Mouse (Mus musculus) hindbrain, embryonic 11.5 days (tissue): ENCODE data around the gene Fyn. TPM values are rescaled to one million over a fixed set of nuclear protein-coding genes. Genes with fewer than 3 reads are reported as not detected.

Experiments
- ATAC-seq: fragments of 200-750 bp; cut with Nextera tagmentation; 2 replicates; pipeline ENCODE4 v1.8.0; 2017; ENCODE audit warnings: mild to moderate bottlenecking, moderate TSS enrichment, moderate library complexity; ENCODE audit not compliant: low FRiP score
- DNase-seq: peaks from one replicate; pipeline ENCODE4 v3.0.0-alpha.2; 2015; ENCODE audit warnings: low spot score
- H3K27ac ChIP-seq: fragments of 300-500 bp; sonication (generic); 2 replicates; pipeline ENCODE4 v1.5.1; 2014; ENCODE audit warnings: mild to moderate bottlenecking, low read depth, low read length
- H3K27me3 ChIP-seq: fragments of 300-500 bp; sonication (generic); 2 replicates; pipeline ENCODE4 v1.6.1; 2014; ENCODE audit warnings: mild to moderate bottlenecking, low read length, moderate library complexity, mixed read lengths; ENCODE audit not compliant: control insufficient read depth, insufficient read depth
- H3K36me3 ChIP-seq: fragments of 300-500 bp; sonication (generic); 2 replicates; pipeline ENCODE4 v1.6.1; 2014; ENCODE audit warnings: mild to moderate bottlenecking, low read length, moderate library complexity, mixed read lengths; ENCODE audit not compliant: control insufficient read depth, insufficient read depth
- H3K4me1 ChIP-seq: fragments of 300-500 bp; sonication (generic); replicated peaks from 2 replicates; pipeline ENCODE4 v1.6.1; 2014; ENCODE audit warnings: low read length, mixed read lengths; ENCODE audit not compliant: control insufficient read depth, insufficient read depth
- H3K4me2 ChIP-seq: fragments of 300-500 bp; sonication (generic); replicated peaks from 2 replicates; pipeline ENCODE4 v1.6.1; 2014; ENCODE audit warnings: mild to moderate bottlenecking, low read depth, low read length
- H3K4me3 ChIP-seq: fragments of 300-500 bp; sonication (generic); 2 replicates; pipeline ENCODE4 v1.5.1; 2014; ENCODE audit warnings: low read depth, low read length
- H3K9ac ChIP-seq: fragments of 300-500 bp; sonication (generic); 2 replicates; pipeline ENCODE4 v1.6.1; 2014; ENCODE audit warnings: low read depth, low read length
- H3K9me3 ChIP-seq: fragments of 300-500 bp; sonication (generic); 2 replicates; pipeline ENCODE4 v1.6.1; 2016; ENCODE audit warnings: low read length; ENCODE audit not compliant: control insufficient read depth
- WGBS: fragments of 180-500 bp; shearing (Covaris S2); extraction: QIAGEN DNeasy Blood & Tissue Kit; methylation state at CpG from one replicate; pipeline ENCODE4 v1.1.7; 2014; 5-methylcytosine and 5-hydroxymethylcytosine counted together
- polyA plus RNA-seq: library from polyadenylated mRNA; unstranded; fragments of >200 nt; fragmentation: Nextera tagmentation; extraction: Ambion mirVana; gene quantifications from 2 replicates; pipeline ENCODE4 v1.2.1, GENCODE M21; 2014

Fyn gene
- polyA plus RNA-seq, 1 experiment from 2014 or later, result 51.1 TPM

DNA sequence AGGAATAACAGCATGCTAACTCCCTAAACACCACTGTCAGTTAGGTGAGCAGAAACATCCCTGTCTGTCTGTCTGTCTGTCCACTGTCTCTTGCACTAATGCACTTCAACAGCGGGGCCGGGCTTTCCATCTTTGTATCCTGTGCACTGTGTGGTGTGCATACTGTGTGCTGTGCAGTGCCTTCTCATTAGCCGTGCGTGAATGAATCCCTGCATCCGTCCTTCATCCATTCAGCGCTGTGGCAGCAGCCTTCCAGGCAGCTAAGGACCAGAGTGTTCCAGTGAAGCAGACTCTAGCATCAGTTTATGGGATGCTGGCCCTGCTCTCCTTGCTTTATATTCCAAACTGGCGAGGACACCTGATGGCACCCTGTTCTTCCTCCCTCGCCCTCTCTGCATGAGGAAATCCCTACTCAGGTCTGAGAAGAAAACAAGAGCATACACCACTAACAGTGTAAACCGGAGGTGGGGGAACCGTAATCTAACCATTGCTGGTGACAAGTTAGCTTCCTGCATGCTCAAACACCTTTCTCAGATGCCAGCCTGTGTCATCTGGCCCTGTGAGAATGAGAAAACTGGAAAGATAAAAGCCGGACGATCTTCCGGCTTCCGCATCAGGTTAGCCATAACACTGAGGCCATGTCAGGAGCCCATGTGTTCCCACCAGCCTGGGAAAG lies 119.2 kb downstream of the Fyn start:
- Histone ChIP-seq H3K9me3 (no peaks in the 10 kb centered on the region), H3K4me3 (no peak overlapping the region)

DNA sequence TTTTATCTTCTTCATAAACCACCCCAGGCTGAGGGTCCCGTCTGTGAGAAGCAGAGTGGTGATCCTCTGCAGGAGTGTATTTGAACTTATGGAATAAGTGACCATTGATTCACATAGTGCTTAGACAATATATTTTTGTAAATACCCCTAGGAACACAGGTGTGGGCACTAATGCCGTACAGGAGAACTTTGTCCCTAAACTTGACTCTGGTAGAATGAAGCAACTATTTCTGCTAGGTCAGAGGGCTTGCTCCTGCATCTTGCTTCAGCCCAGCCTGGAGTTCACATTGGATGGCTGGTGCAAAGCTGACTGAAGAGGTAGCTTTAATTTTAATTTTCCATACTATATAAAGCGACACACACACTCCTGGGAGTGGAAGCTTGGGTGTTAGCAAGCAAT lies 119.9 kb downstream of the Fyn start:
- no peak overlapping the region for H3K9ac ChIP-seq
- peaks cover 16% of the 10 kb centered on the region for H3K4me1 ChIP-seq
- no peak for ATAC-seq
- no peak overlapping the region for H3K27ac ChIP-seq
- no peak for DNase-seq
- no peaks in the 10 kb centered on the region for H3K36me3 ChIP-seq
- H3K9me3 ChIP-seq, result no peaks in the 10 kb centered on the region
- no peaks in the 10 kb centered on the region for H3K27me3 ChIP-seq
- H3K4me3 ChIP-seq, result no peak overlapping the region
- no peak overlapping the region for H3K4me2 ChIP-seq
- WGBS, result 83% methylated on average over 3 of the region's 3 CpGs

More for the DNA sequence above, 119.2 kb downstream of the Fyn start:
- WGBS, result 77% methylated on average over 14 of the region's 14 CpGs
- Histone ChIP-seq H3K27ac (no peak overlapping the region), H3K4me1 (peaks cover 16% of the 10 kb centered on the region), H3K9ac (no peak overlapping the region), H3K27me3 (no peaks in the 10 kb centered on the region), H3K4me2 (no peak overlapping the region), H3K36me3 (0 out of 2 replicates have a peak, but pooled peaks cover 2% of the 10 kb centered on the region)
- no peak for ATAC-seq
- no peak for DNase-seq

DNA sequence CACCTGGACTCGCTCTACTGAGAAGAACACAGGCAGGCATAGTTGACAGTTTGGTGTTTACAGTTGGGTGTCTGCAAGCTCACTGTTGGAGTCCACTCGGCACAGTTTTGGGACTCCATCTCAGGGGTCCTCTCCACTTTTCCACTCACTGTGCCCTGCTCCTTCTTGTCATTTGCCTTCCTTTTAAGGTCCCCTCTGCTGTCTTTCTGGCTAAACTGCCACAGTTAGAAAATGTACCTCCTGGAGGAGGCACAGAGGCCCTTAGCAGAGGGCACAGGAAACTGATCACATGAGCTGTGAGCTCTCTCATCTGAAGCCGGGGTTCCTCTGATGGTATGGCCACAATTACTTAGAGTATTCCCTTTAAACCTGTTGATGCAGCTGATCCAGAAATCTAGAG lies 120.3 kb downstream of the Fyn start:
- no peak for ATAC-seq
- no peak for DNase-seq
- Histone ChIP-seq H3K4me3 (no peak overlapping the region), H3K9me3 (no peaks in the 10 kb centered on the region), H3K27me3 (no peaks in the 10 kb centered on the region), H3K27ac (no peak overlapping the region), H3K4me1 (peaks cover 16% of the 10 kb centered on the region), H3K36me3 (no peaks in the 10 kb centered on the region), H3K4me2 (no peak overlapping the region), H3K9ac (no peak overlapping the region)
- 84% methylated on average over 3 of the region's 3 CpGs for WGBS

DNA sequence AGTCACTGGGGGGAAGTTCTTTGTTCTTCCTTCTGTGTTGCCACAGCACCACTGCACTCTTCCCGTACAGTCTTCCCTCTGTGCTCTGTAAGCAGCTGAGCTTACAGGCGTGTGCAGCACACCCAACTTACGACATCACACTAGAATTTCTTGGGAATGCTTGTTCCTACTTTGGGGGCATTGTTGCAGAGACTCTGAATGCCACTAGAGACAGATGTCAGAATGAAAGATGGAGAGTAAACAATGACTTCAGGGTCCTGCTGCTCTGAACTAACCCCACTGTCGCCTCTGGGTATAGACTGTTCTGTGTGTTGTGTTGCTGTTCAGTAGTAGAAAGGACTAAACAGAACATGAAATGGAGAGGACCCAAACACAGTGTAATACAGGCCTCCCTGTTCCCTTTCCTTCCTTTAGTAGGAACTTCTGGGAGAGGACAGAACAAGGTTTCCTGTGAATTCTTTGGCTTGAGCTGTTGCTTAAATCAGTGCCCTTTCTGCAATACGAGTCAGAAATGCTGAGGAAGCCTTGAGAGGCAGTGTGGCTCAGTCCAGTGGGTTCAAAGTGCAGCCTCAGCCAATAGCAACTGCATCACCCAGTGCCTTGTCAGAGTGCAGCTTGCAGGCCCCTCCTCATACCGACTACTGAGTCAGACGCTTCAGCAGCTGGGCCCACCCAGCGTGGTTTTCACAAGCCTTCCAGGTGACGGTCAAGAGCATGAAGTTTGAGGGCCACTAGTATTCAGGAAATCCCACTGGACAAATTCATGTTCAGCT lies 121.9 kb downstream of the Fyn start:
- Histone ChIP-seq H3K4me3 (no peak overlapping the region), H3K27ac (peak overlapping the region; percentile 20; the same call in 1 of the 2 replicates), H3K9ac (no peak overlapping the region), H3K4me1 (0 out of 2 replicates have a peak, but pooled peaks cover 8% of the 10 kb centered on the region), H3K27me3 (no peaks in the 10 kb centered on the region), H3K36me3 (no peaks in the 10 kb centered on the region), H3K9me3 (no peaks in the 10 kb centered on the region), H3K4me2 (no peak overlapping the region)
- no peak for DNase-seq
- ATAC-seq, result 0 out of 2 replicates have a peak, but pooled peaks have one; percentile 25
- 59% methylated on average over 9 of the region's 9 CpGs for WGBS

DNA sequence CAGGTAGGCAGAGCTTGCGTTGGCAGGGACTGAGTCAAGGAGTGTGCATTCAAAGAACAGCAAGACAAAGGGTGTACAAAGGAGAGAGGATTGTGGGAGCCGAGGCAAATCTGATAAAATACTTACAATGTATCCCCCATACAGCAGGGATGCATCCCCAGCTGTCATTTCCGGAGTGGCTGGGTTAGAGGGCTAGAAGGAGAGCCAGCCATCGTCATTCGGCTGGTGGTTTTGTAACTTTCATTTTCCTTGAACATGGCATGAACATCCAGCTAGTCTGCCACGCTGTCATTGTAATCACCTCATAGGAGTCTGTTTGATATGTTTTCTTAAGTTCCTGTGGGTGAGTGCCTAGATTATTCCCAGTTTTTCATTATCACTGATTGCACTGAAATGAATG lies 123.5 kb downstream of the Fyn start:
- Histone ChIP-seq H3K36me3 (no peaks in the 10 kb centered on the region), H3K9me3 (no peaks in the 10 kb centered on the region), H3K27me3 (no peaks in the 10 kb centered on the region), H3K4me1 (0 out of 2 replicates have a peak, but pooled peaks cover 8% of the 10 kb centered on the region), H3K27ac (no peak overlapping the region), H3K4me3 (no peak overlapping the region), H3K9ac (no peak overlapping the region), H3K4me2 (no peak overlapping the region)
- ATAC-seq (no peak), DNase-seq (no peak)
- 91% methylated on average over 6 of the region's 6 CpGs for WGBS

DNA sequence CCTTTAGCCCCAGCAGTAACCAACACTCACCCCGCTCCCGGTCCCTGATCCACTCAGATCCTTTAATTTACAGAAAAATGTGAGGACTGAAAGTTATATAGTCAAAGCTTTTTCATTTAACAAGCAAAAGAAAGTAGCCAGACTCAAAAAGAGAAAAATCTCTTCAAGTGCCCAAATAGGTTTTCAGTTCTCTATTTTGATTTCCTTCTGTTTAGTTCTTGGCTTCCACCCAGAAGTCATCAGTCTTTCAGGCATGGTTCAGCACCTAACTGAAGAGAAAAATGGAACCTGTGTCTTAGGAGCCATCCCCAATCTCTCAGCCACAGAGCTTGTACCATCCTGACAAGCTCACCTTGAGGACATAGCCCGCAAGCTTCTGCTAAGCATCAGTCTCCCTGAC lies 124.4 kb downstream of the Fyn start:
- DNase-seq (no peak), ATAC-seq (no peak)
- no peak overlapping the region for H3K4me2 ChIP-seq
- no peak overlapping the region for H3K9ac ChIP-seq
- no peaks in the 10 kb centered on the region for H3K9me3 ChIP-seq
- H3K27me3 ChIP-seq, result no peaks in the 10 kb centered on the region
- WGBS, result 94% methylated on average over 3 of the region's 3 CpGs
- no peak overlapping the region for H3K27ac ChIP-seq
- no peaks in the 10 kb centered on the region for H3K36me3 ChIP-seq
- H3K4me1 ChIP-seq, result 0 out of 2 replicates have a peak, but pooled peaks cover 4% of the 10 kb centered on the region
- no peak overlapping the region for H3K4me3 ChIP-seq

DNA sequence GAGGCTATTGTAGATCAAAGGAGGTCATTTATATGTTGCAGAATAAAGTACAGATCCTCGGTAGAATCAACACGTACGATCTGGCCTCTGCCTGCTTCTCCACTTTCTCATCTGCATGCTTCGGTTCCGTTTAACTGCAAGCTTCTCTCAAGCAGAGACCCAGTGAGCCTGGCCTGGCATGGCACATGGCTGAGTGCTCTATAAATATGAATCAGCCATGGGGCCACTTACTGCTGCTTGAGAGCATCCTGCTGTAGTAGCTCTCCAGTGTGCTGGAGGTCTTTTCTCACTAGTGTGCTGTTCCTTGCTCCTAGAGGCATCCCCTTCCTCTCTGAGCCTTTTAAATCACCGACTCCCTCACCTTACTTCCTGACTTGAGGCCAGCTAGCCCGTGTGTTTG lies 130.0 kb downstream of the Fyn start:
- H3K27ac ChIP-seq, result no peak overlapping the region
- 0 out of 2 replicates have a peak, but pooled peaks cover 2% of the 10 kb centered on the region for H3K4me1 ChIP-seq
- H3K9ac ChIP-seq, result peak overlapping the region; percentile 11; the same call in 1 of the 2 replicates
- DNase-seq, result no peak
- no peak overlapping the region for H3K4me3 ChIP-seq
- no peaks in the 10 kb centered on the region for H3K36me3 ChIP-seq
- 83% methylated on average over 7 of the region's 7 CpGs for WGBS
- no peaks in the 10 kb centered on the region for H3K27me3 ChIP-seq
- H3K4me2 ChIP-seq, result no peak overlapping the region
- no peaks in the 10 kb centered on the region for H3K9me3 ChIP-seq
- no peak for ATAC-seq

DNA sequence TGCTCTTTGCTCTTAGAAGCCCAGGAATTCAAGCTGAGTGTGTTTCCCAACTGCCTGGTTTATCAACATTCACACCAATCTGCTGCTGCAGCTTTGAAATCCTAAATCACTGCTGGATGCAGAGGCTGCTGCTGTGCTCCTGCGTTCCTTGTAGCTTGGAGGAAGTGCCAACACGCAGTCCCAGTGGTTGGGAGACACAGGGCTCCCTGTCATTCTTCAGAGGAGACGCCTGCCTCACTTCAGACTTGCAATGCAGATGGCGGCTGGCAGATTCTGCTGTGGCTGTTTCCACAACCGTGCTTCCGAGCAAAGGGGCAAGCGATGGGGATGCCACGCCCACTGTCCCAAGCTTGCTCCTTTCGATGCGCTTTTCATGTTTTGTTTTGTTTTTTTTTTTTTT lies 132.9 kb downstream of the Fyn start:
- WGBS, result 62% methylated on average over 10 of the region's 10 CpGs
- Histone ChIP-seq H3K9ac (0 out of 2 replicates have a peak overlapping the region, but pooled peaks have one; percentile 8), H3K27ac (0 out of 2 replicates have a peak overlapping the region, but pooled peaks have one; percentile 4), H3K4me2 (no peak overlapping the region), H3K9me3 (no peaks in the 10 kb centered on the region), H3K36me3 (no peaks in the 10 kb centered on the region), H3K4me3 (no peak overlapping the region), H3K27me3 (no peaks in the 10 kb centered on the region), H3K4me1 (peaks cover 11% of the 10 kb centered on the region)
- DNase-seq (no peak), ATAC-seq (no peak)
